Mouse (Mus musculus): ENCODE data around the gene Tmem94.

The Tmem94 gene

DNA sequence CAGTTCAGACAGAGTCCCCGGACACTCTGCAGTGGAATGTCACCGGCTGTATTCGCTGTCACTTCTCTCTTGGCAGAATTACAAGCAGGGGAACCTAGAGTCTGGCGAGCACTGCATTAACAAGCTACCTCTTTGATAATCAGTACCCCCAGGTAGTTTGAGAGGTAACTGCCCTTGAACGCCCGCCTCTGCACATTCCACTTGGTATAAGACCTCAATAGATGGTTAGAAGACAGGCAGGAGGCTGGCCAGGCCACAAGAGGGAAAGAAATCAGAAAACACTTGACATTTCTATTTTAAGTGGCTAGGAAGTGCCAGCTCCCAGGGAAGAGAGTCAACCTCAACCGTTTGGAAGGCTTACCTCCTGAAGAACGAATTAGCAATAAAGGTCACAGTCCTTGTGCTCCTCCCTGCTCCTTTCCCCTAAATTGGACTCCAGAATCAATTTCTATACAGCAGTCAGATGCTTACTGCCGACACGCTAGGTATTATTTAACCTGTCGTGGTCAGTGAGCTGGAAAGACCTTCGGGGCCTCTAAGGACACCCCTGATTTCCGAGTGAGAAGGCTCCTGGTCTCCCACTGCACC lies 1.2 kb downstream of the Tmem94 start:
- DNase-seq (ENCODE audit: low spot score in 2 of 2) = peak in 1 of 2 experiments; percentile 19

DNA sequence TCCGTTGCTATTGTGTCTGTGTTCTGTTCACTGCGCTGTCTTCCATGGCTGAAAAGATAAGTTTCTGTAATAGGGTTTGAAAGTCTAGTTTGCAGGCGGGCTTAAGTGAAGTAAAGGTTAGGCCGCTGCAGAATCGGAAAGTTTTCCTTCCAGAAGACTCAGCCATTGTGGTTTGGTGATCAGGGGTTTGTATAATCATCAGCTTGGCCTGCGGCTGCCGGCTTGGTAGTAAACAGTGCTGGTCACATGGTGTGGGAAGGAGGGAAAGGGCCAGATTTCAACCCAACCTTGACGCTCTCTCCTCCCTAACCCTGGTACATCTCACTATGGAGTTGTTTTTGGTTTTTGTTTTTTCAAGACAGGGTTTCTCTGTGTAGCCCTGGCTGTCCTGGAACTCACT lies 1.7 kb downstream of the Tmem94 start:
- DNase-seq (ENCODE audit: low spot score in 2 of 2) = no peak

DNA sequence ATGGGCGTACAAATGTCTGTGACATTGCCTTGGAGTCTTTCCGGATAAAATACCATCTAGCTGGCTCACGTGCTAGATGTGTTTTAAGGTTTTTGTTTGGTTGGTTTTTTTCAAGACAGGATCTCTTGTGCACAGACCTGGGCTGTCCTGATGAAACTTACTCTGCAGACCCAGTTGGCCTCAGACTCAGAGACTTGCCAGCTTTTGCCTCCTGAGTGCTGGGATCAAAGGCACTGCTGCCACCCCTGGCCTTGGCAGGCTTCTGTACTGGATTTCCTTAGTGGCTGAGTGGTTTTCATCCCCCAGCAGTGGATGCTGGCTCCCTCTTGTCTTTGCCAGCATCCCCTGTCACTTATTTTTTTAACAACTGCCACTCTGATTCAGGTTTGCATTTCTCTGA lies 3.7 kb downstream of the Tmem94 start:
- DNase-seq (ENCODE audit: low spot score in 2 of 2) = no peak

DNA sequence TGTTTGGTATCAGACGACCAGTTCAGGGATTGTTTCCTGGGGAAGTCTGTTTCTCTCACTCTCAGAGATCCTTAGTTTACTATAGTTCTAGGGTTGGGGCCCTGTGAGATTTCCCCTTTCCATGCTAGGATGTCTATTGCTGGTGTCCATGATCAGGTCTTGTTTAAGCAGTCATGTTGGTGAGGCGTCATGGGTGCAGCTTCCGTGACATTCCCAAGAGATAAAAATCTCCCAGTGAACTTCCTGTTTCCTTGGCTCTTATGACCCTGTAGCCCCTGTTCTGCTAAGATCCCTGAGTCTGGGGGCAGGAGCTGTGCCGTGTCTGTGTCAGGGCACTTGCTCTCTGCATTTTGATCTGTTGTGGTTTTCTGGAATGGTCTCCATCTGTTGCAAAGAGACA lies 9.4 kb downstream of the Tmem94 start:
- DNase-seq (ENCODE audit: low spot score in 2 of 2) = no peak

DNA sequence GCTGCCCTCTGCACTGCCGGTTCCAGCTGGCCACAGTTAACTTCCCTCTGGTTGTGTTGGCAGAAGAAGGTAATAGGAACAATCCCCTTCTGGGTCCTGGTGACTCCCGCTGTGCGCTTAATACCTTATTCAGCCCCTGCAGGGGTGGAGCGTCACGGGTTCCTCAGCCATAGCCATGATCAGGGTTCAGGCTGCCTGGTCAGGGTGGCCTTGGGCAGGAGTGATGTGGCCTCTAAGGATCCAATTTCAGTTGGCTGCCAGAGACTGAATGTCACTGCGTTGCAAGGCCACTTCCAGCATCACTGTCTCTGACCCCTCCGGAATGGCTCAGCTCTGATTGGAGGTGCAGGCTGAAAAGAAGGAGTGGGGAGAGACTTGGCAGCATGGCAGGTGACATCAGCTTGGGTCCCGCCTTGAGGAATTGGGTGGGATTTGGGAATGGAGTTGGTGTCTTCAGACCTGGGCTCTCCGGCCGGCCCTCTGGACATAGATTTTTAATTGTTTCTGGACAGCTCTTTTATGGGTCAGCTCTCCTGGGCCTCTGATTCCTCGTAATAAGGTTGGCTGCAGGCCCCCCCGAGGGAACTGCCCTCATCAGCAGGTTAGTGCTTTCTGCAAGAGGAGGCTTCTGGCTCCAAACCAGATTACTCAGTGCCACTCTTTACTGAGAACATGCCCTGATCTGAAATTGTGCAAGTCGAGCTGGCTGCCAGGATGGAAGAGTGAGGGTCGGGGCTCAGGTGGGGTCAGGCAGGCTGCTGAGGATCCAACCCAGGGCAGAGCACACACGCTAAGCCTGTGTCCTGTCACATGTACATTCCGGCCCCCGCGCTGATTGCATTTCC lies 10.8 kb downstream of the Tmem94 start:
- no peak for DNase-seq (ENCODE audit: low spot score in 2 of 2)

DNA sequence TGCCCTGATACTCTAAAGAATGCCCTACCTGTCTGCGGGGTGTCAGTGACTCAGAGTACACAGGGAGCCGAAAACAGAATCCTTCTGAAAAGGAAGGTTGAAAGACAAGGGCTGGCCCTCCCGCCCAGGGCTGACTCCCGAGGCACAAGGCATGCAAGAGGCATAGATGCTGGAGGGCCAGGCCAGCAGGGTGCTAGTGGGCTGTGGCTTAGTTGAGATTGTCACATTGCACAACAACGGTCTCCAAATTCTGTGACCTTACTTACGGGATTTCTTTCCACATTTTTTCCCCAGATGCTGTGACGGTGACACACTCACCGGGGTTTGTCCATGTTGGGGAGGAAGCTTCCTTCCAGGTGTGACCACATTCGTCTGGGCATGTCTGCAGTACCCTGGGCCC lies 11.7 kb downstream of the Tmem94 start:
- no peak for DNase-seq (ENCODE audit: low spot score in 2 of 2)

DNA sequence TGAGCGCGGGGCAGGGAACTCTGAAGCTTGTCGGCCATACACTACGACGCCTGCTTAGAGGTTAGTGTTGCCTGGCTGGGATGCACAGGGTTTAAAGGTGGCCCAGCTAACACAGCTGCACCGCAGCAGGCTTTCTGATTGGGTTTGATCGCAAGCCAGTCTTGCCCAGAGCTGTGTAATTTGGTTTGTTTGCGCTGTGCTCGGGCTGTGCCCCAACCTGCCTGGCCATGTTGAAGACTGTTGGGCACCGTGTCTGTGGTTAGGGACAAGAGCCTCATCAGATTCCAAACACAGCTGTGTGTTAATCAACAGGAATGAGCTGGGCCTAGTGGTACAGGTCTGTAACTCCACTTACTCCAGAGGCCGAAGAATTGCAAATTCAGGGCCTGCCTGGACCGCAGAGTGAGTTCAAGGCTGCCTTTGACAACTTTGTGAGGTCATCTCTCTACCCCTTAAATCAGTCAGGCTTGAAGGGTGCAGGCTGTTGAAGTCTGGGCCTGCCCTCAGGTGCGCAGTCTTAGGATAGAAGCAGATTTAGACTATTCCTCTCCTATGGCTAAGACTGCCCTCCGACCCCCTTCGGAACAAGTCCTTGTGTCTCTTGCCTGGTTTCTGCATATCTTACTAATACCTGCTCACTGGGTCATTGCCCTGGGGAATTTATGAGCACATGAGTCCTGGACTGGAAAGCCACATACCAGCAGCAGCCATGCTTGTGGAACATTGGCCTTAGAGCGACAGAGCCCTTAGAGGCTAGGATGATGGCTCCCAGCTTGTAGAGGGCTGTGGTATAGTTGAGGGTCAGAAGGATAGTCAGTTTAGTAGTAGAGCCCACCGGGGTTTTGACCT lies 12.5 kb downstream of the Tmem94 start:
- DNase-seq (ENCODE audit: low spot score in 2 of 2) = peak; percentile 88 to 89

DNA sequence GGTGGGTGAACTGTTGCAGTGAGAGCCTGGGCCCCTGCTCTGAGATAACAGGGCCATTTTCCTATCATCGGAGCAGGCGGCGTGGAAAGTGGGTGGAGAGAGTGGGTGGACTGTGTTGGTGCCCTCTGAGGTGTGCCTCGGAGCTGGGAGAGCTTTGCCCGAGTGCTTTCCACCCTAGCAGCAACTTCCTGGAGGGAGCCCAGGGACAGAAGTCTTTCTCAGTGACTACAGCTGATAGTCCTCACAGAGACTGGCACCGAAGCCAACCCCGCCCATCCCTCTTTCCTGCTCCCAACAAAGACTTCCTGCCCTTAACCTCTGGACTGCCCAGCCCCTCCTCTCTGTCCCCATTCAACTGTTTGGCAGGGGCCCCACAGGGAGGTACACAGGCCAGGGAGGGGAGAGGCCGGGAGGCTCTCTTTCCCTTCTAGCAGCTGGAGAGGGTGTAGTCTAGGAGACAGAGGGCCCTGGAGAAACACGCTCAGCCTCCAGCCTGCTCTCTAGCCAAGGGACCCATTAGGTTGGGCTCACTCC lies 13.9 kb downstream of the Tmem94 start:
- peak; percentile 62 to 78 for DNase-seq (ENCODE audit: low spot score in 2 of 2)

DNA sequence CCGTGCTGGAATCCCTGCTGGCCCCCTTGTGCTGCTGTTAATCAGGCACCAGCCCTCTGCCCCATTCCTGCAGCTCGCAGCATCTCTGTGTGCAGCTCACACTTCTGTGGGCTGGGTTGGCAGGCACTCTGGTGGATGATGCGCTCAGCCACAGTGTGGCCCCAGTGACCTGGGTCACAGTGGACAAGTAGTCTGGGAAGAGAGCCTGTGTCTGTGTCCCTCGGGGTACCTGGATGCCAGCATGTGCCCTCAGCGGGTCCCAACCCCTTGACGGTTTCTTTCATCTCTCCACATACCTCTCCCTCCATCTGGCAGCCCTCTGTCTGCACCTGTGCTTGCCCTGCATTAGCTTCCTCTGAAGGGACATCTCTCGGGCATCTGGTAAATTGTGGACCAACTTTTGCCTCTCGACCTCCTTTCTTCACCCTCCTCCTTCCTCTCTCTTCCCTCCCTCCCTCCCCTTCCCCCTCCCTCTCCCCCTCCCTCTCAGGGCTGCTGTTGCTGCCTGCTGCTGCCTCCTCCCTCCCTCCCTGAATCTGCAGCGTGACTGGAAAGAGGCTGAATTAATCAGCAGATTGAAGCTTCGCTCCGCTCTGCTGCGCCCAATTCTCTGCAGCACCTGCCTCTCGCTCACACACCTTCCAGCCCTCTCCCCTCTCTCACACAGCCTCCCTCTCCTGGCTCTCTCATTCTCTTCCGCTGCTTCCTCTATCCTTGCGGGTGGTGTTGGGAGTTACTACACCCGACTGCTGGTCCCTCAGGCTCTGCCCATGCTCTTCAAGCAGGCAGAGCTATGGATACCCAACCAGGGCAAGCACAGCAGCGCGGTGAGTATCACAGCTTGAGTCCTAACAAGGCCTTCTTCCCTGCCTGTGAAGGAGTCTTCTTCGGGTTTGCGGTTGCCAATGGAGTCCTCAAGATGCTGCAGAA lies 15.2 kb downstream of the Tmem94 start:
- DNase-seq (ENCODE audit: low spot score in 2 of 2) = no peak

DNA sequence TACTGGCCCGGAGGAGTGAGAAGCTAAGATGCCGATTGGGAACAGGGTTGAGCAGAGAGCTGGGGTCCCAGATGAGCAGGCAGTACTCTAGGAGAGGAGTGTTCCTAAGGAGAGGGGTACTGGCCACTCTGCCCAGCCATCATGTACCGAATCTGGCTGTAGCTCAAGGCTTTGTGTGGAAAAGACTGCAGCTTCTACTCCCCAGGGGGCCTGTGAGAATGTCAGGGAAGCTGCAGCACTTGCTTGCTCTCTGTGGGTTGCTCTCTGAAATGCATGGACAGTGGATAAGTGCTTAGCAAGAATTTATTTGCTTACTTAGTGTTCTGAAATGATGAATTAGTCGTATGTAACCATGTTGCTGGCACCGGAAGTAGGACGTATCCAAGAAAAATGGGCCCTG lies 21.2 kb downstream of the Tmem94 start:
- DNase-seq (ENCODE audit: low spot score in 2 of 2) = no peak

DNA sequence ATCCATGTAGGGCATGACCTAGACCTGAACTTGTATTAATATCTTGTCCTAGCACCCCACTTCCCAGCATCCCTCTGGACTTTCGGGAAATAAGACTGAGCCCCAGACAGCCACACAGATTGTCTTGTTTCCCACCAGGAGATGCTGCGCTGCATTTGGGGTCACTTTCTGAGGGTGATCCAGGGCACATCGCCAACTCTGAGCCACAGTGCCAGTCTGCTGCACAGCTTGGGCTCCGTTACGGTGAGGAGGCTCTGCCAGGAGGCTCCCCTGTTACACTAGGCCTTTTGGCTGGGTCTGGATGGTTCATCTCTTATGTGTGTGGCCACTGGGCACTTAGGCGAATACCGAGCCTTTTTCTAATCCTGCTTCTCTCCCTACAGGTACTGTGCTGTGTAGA lies 24.6 kb downstream of the Tmem94 start:
- DNase-seq (ENCODE audit: low spot score in 2 of 2) = no peak

DNA sequence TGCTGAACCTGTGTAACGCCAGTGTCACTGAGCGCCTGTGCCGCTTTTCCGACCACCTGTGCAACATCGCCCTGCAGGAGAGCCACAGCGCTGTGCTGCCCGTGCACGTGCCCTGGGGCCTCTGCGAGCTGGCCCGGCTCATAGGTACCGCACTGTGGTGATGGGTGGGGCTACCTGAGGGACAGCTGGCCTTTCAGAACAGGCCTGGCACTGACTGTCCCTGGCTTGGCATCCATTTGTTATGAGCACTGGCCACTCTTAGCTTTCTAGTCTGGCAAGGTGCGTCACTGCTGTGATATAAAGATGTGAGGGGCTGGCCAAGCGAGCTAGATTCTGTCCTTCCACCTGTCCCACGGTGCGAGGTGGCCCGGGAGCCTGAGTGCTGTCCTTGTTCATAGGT lies 26.7 kb downstream of the Tmem94 start:
- DNase-seq (ENCODE audit: low spot score in 2 of 2) = no peak

DNA sequence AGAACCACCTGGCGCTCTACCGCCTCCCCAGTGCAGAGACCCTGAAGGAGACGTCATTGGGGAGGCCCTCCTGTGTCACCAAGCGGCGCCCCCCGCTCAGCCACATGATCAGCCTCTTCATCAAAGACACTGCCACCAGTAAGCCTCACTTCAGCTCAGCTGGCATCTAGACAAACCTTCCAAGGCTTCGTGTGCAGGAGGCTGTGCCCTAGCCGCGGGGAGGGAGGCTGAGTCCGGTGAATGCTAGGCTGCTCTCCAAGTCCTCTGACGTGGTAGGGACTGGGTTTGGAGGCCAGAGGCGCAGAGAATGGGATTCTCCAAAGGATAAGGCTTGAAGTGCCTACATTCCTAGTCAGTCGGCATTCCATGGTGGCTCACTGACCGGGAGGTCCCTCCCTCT lies 27.1 kb downstream of the Tmem94 start:
- no peak for DNase-seq (ENCODE audit: low spot score in 2 of 2)

DNA sequence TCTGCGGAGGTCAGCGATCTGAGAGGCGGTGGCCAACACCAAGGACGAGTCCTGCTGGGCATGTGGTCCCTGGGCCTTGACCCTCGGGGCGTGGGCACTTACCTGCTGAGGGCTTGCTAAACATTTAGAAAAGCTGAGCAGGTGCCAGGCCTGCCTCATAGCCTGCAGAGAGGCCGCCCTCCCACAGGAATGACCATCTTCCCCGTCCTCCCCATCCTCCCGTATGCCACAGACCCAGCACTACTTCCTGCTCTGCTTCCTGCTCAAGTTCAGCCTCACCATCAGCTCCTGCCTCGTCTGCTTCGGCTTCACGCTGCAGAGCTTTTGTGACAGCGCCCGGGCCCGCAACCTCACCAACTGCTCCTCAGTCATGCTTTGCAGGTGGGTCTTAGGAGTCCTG lies 31.7 kb downstream of the Tmem94 start:
- no peak for DNase-seq (ENCODE audit: low spot score in 2 of 2)

DNA sequence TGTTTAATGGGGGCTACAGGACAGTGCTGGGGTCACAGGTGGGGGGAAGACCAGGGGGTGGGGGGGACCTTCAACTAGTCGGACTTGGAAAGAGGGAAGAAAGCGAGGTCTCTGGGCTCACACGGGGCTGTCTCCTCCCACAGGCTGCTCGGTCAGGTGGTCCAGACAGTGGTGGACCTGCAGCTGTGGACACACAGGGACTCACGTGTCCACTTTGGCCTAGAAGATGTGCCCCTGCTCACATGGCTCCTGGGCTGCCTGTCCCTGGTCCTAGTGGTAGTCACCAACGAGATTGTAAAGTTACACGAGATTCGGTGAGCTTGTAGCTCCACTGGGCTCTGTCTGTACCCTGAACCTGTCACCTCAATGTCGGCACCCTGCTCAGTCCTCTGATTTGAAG lies 32.4 kb downstream of the Tmem94 start:
- no peak for DNase-seq (ENCODE audit: low spot score in 2 of 2)

DNA sequence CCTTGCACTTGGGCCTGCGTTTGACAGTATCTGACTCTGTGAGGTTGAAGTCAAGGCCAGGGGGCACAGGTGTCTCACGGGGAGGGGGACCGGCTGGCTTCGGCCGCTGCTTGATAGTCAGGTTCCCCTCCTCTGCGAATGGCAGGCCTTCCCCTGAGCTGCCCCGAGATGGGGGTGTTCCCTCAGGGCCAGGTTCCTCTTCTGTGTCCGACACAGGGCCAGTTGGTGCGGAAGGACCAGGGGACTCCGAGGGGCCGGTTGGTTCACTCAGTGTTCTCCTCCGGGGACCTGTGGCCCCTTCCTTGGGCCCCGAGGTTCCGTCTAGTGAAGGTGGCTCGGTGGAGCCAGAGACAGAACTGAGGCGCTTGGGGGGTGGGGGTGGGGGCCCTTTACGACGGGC lies 35.7 kb downstream of the Tmem94 start:
- DNase-seq (ENCODE audit: low spot score in 2 of 2) = no peak

DNA sequence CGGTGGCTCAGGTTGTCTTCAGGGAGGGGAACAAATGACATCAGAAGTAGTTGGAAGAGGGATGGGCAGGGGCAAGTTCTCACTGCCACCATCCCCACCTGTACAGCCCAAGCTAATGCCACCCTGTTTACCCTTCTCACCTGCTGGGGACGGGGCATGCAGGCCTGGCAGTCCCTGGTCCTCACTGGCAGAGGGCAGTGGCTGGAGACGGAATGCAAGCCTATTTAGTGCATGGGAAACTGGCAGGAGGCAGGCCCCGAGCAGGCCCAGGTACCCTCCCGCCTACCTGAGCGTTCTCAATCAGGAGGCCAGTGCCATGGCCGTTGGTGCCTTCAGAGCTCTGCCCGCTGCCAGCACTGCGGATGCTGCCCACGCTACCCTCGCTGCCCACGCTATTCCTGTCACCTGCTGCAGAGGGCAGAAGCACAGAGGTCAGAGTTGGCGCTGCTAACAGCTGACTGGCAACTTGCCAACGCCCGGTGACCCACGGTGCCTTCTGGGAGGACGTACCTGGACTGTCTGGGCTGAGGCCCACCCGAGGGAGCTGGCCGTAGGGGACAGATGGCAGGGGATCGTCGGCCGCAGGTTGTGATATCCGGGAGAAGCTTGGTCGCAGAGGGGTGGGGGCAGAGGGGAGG lies 38.0 kb downstream of the Tmem94 start:
- no peak for DNase-seq (ENCODE audit: low spot score in 2 of 2)

DNA sequence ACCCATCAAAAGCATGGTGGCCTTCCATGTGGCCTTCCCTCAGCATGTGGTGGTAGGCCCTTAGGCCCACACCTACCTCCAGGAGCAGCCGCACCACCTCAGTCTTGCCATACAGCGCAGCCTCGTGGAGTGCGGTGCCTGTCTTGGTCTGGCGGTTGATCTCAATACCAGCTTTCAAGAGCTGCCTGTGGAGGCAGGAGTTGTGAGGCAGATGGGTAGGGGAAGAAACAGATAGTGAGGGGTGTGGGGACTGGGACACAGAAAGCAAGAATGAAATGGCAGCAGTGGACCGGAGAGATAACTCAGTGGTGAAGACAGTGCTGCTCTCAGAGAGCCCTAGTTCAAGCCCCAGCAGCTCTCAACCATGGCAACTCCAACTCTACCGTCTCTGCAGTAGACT lies 39.8 kb downstream of the Tmem94 start:
- no peak for DNase-seq (ENCODE audit: low spot score in 2 of 2)

DNA sequence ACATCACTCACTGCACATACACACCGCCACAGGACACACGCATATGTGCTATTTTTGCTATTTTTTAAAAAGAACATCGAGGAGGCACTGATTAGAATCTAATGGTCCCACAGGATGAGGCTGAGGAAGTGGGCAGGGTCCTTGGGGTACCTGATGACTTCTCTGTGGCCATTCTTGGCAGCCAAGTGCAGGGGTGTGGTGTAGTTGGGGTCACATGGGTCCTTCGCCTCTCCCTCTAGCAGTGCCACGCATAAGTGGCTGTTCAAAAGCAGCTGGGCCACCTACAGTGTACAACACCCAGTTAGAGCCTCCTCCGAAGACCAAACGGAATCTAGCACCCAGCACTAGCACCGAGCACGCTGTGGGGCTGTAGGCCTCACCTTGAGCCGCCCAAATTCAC lies 40.9 kb downstream of the Tmem94 start:
- no peak for DNase-seq (ENCODE audit: low spot score in 2 of 2)

DNA sequence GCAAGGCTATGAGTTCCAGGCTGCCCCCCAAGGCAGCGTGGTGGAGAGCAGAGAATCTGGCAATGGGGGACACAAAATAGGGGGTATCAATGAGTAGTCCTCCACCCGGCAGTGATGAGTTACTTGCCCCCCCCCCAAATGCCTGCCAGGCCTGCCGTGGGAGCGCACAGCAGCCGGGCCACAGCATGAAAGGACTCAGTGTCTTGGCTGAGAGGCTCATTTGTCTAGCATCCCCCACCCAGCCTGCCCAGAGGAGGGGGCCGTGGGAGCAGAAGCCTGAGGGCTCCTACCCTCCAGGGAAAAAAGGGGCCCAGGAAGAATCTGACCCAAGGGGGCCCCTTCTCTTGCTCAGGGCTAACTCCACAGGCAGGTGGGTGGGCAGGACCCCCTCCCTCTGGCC lies 42.1 kb downstream of the Tmem94 start:
- no peak for DNase-seq (ENCODE audit: low spot score in 2 of 2)

DNA sequence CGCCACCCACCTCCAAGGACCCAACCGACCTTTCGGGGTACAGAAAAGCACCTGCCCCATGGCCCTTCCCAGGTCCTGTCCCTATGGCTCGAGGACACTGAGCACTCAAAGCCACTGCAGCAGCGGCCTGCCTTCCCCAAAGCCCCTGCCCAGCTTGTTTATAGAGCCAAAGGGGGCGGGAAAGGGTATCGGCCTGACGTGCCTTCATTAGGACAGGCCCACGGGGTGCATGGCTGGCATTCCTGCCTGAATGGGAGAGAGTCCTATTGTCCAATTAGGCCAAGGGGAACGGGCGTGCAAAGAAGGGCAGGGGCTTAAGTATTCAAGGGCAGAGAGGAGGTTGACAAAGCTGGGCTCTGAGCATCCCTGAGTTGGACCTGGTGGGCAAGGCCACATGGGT lies 42.7 kb downstream of the Tmem94 start:
- no peak for DNase-seq (ENCODE audit: low spot score in 2 of 2)

All from urinary bladder, adult 18-20 months (tissue).